Mouse (Mus musculus): Measurements from ENCODE around the gene Traf1.

- TF ChIP-seq CTCF (IDR thresholded peaks at IDR 0.05; ENCODE audit: low read depth, low read length) = no peak
- TF ChIP-seq POLR2A (IDR thresholded peaks at IDR 0.05; ENCODE audit: extremely low read depth, insufficient read depth, low read length) = no peak
Observed at GRCm38 (mm10) chr2:34953547-34954116, 7.9 kb downstream of the Traf1 start.
